Mouse (Mus musculus) embryo, embryonic 10.5 days (tissue): Measurements from ENCODE around the gene Nr2f2.

Experiments
- DNase-seq: peaks from one replicate; pipeline ENCODE4 v3.0.0-alpha.2; 2015; ENCODE audit warnings: low spot score

Nr2f2 gene

DNA sequence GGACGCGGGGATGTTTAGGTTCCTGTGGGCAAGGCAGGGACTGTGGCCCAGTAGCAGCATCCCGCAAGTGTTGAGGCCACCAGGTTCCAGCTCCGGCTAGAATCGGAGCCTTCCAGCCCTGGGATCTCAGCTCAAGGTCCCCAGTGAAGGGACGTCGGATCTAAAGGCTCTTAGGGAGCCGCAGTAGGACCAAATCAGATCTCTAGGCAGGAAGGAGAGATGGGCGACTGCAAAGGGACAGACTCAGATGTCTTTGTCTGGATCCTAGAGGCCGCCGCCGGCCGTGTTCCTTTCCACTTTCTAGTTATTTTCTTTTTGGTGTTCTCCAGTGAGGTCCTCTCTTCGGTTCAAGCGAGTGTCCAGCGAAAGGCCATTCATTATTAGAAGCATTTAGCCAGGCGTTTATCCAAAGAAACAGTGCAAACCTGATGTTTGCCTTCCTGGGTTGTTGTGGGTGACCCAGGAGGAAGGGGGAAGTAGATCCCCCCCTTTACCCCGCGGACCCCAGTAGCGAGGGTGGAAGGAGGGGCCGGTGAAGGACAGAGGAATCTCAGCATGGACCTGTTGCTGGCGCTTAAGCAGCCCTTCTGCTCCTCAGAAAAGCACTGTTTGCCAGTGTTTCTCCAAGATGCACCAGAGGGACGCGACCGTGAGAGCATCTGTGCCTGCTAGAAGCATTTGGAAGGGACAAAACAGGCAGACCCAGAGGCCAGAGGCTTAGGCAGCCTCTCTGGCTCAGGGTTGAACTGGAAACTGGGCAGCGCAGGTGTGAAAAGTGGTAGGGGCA lies 34.3 kb downstream of the Nr2f2 start:
- DNase-seq, result peak; percentile 45

DNA sequence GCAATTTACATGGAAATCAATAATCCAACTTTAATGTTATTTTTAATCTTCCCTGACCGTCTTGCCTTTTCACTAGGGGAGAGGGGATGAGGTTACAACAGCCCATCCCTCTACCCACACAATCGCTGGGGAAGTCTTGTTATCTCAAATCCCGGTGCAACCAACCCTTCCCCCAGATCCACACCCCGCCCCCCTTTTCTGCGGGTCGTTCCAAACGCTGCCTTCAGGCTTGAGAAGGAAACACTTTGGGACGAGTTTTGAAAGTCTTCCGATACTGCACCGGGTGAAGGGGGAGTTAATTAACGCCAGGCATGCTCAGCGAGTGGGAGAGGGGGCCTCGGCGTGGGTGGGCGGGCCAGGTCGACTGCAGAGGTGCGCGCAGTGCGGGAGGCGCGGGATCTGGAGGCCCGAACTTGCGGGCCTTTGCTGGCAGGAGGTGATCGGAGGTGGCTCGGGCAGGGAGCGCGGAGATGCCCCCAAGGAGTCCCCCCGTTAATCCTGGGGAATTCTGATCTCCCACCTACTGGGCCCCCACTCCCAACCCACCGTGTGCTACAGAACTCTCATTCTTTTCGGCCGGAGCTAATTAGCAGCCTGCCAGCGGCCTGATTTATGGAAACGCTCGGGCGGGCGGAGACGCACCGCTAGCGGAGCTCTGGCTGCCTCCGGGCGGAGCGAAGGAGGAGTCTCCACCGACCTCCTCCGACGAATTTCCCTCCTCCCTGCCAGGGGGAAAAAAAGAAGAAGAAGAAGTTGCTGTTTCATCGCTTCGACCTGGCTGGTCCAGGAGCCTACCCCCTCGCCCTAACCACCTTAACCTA lies 35.1 kb downstream of the Nr2f2 start:
- peak; percentile 87 for DNase-seq

DNA sequence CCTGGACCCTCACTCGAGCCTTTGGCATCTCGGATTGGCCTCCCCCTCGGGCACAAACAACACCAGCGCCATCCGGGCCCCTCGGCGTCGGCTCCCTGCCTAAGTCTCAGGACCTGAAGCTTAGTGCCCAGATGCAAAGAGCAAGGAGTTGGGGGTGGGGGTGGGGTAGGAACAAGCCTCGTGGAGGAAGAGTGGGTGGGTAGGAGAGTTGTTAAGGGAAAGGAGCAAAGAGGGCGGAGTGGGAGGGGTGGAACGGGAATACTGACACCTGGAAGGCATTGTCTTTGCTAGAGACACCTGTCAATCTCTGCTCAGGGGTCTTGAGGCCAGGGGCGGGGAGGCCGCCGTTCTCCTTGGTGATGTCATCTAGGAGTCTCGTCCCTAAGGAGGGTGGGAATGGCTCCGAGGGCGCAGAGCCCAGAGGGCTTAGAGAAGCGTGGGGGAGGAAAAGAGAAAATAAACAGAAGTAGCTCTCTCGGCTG lies 35.7 kb downstream of the Nr2f2 start:
- DNase-seq, result peak; percentile 70

DNA sequence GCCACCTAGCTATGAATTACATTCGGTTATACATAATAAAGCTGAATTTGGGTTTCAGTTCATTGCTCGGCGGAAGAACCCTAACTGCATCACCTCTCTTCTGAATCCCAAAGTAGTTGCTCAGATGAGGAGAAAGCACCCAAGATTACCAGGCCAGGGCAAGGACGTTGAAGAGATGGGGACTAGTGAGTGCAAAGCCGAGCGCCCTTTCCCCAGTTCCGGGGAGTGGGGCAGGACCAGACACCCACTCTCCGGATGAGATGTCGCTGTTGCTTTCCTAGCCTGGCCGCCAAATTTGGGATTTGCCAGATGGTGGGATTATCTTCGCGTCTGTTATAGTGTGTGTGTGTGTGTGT lies 36.4 kb downstream of the Nr2f2 start:
- peak; percentile 59 for DNase-seq

DNA sequence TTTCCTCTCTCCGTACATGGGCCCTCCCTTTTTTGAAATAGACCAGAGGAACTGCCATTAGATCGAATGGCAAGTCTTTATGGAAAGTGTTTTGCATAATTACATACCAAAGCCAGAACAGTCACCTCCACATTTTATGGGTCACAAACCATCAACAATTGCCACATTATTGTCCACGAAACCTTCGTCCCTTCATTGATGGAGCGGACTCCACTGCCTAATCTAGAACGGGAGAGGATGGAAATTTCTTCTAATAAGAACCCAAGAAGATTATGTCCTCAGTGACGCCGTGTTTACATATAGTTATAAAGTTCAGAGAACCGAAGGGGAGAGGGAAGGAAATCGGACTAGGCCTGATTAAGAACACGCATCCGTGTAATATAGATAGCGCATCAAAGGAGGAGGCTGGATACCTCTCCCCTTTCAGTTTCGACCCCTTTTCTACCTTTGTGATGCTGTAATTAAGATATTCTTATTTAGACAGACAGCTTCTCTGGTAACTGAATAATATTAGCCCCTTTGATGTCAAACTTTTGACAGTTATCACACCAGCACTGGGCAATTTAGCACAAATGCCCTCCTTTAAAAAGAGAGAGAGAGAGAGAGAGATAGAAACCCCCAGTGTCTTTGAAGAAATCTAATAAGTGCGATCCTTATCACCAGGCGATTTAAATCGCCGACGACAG lies 36.9 kb downstream of the Nr2f2 start:
- DNase-seq, result peak; percentile 81

DNA sequence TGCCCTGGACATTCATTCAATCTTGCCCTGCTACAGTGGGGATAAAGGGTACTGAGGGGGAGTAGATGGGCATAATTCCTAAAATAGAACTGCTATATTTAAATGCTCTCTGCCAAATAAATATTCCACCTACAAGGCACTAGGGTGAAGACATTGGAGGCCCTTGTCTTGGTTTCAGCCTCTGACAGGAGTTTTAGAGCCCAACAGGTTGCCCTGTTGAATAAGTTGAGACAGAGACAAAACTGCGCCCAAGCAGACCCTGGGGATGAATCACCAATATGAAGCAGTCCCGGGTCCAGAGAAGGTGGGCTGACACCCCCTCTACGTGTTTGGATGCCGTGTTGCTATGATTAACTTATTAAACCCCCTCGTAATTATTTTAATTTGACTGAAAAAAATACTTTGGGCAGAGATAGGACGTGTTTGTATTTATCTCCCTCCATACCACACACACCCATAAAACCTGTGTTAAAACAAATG lies 37.5 kb downstream of the Nr2f2 start:
- DNase-seq, result peak; percentile 53

DNA sequence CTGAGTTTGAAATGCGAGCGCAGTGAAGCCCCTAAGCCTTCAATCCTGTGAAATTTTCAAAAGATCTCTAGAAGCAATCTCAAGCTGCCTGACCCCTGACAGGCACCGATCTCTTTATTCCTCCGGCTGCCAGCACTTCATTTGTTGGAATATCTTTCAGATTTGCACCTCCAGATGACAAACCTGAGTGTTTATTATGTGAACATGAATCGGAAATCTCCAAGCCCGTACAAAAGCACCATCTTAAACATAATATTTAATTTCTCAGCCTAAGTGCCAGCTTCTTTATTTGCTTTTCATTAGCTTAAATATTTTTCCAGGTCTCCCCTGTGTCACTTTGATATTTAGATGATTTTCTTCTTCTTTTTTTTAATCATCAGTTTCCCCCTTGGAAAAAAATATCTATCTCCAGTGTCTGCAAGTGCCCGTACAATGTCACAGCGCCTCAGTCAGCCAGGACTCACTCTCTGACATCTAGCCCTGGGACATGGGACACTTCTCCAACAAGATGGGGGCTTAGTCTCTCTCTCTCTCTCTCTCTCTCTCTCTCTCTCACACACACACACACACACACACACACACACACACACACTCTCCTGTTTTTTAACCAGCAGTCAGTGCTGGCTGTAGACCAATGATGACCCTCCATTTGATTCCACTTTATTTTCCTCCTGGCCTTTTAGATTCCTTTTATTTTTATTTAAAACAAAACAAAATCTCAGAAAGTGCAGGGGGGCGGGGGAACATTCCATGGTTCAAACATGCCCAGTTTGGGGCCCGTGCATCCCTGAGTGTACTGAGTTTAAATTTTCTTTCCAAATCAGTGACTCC lies 38.1 kb downstream of the Nr2f2 start:
- peak; percentile 53 for DNase-seq

DNA sequence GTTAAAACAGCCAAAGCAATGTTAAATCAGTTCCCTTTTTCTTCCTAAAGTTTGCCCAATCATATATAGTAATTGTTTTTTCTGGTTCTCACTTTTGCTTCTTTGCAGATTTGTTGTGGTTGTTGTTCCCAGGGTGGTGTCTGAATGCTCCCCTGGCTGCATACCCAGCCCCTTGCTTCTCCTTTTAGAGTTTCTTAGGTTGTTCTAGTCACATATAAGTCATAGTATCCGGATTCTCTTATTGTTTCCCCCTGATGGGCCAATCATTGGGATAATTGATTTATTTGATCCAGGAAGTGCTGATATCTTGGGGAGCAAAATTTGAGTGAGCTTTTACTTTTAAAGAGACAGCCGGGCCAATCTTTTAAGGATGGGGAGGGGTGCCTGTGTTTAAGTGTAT lies 39.3 kb downstream of the Nr2f2 start:
- peak; percentile 44 for DNase-seq

DNA sequence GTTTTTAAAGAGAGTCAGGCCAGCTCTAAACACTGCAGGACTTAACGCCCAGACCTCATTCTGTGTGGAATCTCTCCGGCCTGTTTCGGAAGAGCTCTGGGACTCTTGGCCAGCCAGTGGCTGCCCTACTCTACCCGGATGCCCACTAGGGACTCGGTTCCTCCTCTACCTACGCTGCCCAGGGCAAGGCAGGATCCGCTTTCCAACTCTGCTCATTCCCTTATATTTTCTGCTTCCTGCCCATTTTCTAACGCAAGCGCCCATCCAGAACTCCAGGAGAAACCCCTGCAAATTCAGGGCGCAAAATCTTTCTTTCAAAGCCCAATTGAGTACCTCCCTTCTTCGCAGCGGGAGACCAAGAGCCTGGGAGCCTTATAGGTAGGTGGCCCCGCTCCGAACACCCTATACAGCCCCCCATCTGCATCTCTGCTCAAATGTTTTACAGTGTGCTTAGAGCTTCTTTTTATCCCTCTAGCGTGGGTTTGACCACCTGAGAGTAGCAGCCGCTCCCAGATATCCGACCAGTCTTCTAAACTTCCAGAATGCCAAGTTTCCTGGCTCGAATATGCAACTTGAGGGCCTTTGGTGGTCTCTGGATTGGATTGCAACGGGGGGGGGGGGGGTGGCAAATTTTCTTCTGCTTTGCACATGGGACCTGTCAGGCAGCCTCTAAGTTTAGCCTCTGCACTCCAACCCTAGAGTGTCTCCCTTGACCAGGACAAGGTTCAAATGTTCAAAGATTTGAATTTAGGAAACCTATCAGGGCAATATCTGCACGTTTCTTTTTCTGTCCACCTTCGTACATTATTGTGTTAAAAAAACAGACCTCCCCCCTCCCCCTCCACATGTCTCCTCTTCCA lies 40.1 kb downstream of the Nr2f2 start:
- DNase-seq, result peak; percentile 56

DNA sequence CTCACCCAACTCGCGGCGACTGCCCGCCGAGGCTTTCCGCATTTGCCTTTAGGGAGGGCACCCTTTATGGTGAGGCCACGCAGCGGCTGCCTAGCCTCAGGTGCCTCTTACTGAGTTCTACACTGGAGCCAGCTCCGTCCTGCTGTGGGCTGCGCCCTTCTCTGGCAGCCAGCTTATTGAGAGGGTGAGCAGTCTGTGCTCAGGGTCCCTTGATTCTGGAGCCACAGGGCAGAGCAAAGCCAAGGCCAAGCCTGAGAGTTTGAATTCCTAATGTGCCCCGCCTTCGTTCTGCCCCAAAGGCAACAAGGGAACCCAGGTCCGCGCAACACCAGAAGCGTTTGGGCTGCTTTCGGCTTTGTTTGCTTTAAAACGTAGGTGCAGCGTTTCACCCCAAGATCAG lies 41.2 kb downstream of the Nr2f2 start:
- DNase-seq, result peak; percentile 75

DNA sequence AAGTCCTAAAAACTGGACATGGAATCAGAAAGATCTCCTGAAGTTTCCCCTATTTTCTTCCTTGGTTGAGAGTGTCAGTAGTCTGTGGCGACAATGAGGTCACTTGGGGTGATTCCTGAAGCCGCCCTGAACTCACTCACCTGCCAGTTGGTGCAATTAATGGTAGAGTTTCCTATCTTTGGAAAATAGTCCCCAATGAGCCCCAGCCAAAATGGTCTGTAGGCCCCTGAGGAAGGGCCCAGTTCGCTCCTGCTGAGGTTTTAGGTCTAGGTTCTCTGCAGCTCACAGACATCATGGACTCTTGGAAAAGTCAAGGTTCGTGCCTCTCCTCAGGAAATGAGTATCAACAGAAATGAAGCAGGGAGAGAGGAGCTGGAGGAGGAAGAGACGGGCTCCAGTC lies 42.0 kb downstream of the Nr2f2 start:
- peak; percentile 38 for DNase-seq

DNA sequence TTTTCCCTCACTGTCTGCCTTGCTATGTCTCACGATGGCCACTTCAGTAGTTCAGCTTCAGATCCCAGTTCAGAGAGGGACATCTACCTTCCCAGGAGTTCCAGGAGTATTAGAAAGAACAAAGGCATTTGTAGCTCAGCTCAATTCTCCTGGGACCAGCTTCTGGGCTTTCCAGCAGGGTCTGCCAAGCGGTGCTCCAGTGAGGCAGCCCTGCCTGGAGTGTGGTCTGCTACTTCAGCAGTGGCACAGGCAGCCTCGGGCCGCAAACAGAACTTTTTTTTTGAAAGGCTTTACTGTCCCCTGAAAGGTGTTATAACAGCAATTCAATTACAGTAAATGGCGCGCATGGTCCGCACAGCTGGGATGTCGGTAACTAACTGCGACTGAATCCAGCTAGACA lies 42.5 kb downstream of the Nr2f2 start:
- DNase-seq, result peak; percentile 55

DNA sequence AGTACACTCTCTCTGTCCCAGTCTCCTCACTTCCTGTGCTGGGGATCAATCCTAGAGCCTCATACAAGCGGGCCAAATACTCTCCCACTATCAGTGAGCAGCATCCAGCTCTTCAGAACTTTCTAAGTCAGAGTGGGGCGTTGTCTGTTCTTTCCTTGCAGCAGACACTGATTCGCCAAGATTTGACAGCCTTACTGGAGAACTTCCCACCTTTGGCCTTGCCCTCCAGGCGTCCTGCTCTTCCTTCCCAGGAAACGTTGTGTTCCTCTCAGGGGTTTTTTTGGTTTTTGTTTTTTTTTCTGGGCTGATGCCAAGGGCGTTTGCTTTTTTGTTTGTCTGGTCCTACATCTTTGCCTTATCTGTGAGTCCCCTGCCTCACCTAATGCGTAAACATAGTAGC lies 60.8 kb downstream of the Nr2f2 start:
- no peak for DNase-seq

DNA sequence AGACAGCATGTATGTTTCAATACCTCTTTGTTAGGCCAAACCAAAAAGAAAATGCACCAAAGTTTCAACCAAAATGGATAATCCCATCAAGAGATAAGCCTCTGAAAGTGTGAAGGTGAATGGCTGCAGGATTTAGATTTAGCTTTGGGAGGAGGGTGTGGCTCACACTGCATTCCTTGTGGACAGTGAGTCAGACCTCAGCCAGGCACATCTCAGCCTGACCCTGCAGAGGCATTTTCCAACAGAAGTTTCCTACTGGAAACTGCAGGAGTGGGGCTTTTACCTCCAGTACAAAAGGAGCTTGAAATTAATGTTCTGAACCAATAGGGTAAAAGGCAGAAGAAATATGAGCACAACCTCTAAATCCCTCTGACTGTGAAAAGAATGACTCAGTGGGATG lies 62.1 kb downstream of the Nr2f2 start:
- DNase-seq, result no peak
